Comparison of ENCODE assay signal across 24 mouse cellular contexts in genomic region chr9:80226579-80227325, GRCm38 (mm10).
DNase-seq lines count a peak whose midpoint lies in the region; ATAC-seq lines count a peak whose summit lies in the region.
"Had no signal": no experiment of that assay in that cellular context is flagged by ENCODE, and none has a peak within 500 bp of the region (broad histone marks: within the 10 kb centered on the region; RNA-seq: fewer than 3 reads in every experiment).

No protein-coding gene starts in this region.

- DNase-seq in embryonic facial prominence, embryonic 14.5 days (ENCODE audit: low spot score), result no peak
- DNase-seq in embryonic facial prominence, embryonic 10.5 days (ENCODE audit: low spot score), result no peak
- DNase-seq in midbrain, embryonic 11.5 days (ENCODE audit: low spot score, missing footprints), result no peak
- DNase-seq in forebrain, embryonic 14.5 days (ENCODE audit: low spot score), result peak; percentile 67
- no peak for DNase-seq in kidney, adult 18-20 months
- no peak for DNase-seq in right cerebral cortex, postnatal 36 days (ENCODE audit: low spot score in 2 of 2)
- DNase-seq: adrenal gland, postnatal 10 days; cerebellum, adult 2 months; cerebellum, postnatal 36 days; embryo, embryonic 11 days; gastrocnemius, postnatal 10 days; kidney, postnatal 25 days; lung, postnatal 4 days; right cerebral cortex, adult 18-20 months had no signal

- H3K9ac ChIP-seq in embryonic facial prominence, embryonic 14.5 days (ENCODE audit: low read depth, low read length), result no peak overlapping the region
- no peak overlapping the region for H3K9ac ChIP-seq in midbrain, embryonic 12.5 days (replicated peaks)
- H3K9ac ChIP-seq in midbrain, embryonic 11.5 days (ENCODE audit: low read length), result no peak overlapping the region
- H3K9ac ChIP-seq in forebrain, embryonic 14.5 days (ENCODE audit: low read length), result no peak overlapping the region
- no peak overlapping the region for H3K9ac ChIP-seq in hindbrain, embryonic 16.5 days (ENCODE audit: low read depth, low read length)
- H3K9ac ChIP-seq: embryonic facial prominence, embryonic 15.5 days; hindbrain, embryonic 15.5 days; liver, embryonic 14.5 days; lung, embryonic 15.5 days had no signal

- H3K9me3 ChIP-seq in embryonic facial prominence, embryonic 14.5 days (ENCODE audit: control insufficient read depth, low read length), result no peaks in the 10 kb centered on the region
- no peaks in the 10 kb centered on the region for H3K9me3 ChIP-seq in embryonic facial prominence, embryonic 10.5 days
- no peaks in the 10 kb centered on the region for H3K9me3 ChIP-seq in midbrain, embryonic 12.5 days
- H3K9me3 ChIP-seq in midbrain, embryonic 11.5 days (ENCODE audit: control insufficient read depth, low read length), result no peaks in the 10 kb centered on the region
- H3K9me3 ChIP-seq in forebrain, embryonic 14.5 days (replicated peaks; ENCODE audit: control insufficient read depth, low read length), result no peaks in the 10 kb centered on the region
- H3K9me3 ChIP-seq in hindbrain, embryonic 16.5 days (ENCODE audit: control insufficient read depth, low read length), result no peaks in the 10 kb centered on the region
- H3K9me3 ChIP-seq: embryonic facial prominence, embryonic 15.5 days; hindbrain, embryonic 15.5 days; lung, embryonic 15.5 days had no signal

- H3K4me3 ChIP-seq in embryonic facial prominence, embryonic 14.5 days (ENCODE audit: low read depth, low read length), result no peak overlapping the region
- H3K4me3 ChIP-seq in embryonic facial prominence, embryonic 10.5 days, result no peak overlapping the region
- no peak overlapping the region for H3K4me3 ChIP-seq in midbrain, embryonic 12.5 days
- H3K4me3 ChIP-seq in midbrain, embryonic 11.5 days (ENCODE audit: low read depth, low read length), result no peak overlapping the region
- no peak overlapping the region for H3K4me3 ChIP-seq in forebrain, embryonic 14.5 days (ENCODE audit: low read depth, low read length)
- no peak overlapping the region for H3K4me3 ChIP-seq in hindbrain, embryonic 16.5 days (ENCODE audit: low read length)
- H3K4me3 ChIP-seq: embryonic facial prominence, embryonic 15.5 days; hindbrain, embryonic 15.5 days; left cerebral cortex, adult 2 months; lung, embryonic 15.5 days had no signal

- peak; percentile 35; the same call in 1 of the 2 replicates for ATAC-seq in embryonic facial prominence, embryonic 14.5 days (ENCODE audit: low read depth)
- peak; percentile 67 for ATAC-seq in midbrain, embryonic 12.5 days (ENCODE audit: low FRiP score, low read depth)
- no peak for ATAC-seq in midbrain, embryonic 11.5 days (ENCODE audit: low FRiP score)
- ATAC-seq in forebrain, embryonic 14.5 days, result peak; percentile 85
- ATAC-seq in hindbrain, embryonic 16.5 days, result peak; percentile 52
- ATAC-seq: intestine, embryonic 16.5 days had no signal

- H3K27ac ChIP-seq in embryonic facial prominence, embryonic 14.5 days (replicated peaks; ENCODE audit: low read depth, low read length), result no peak overlapping the region
- H3K27ac ChIP-seq in embryonic facial prominence, embryonic 10.5 days (replicated peaks), result no peak overlapping the region
- no peak overlapping the region for H3K27ac ChIP-seq in midbrain, embryonic 12.5 days (replicated peaks)
- H3K27ac ChIP-seq in midbrain, embryonic 11.5 days (ENCODE audit: low read depth, low read length), result no peak overlapping the region
- H3K27ac ChIP-seq in forebrain, embryonic 14.5 days (ENCODE audit: low read depth, low read length), result no peak overlapping the region; the same call in 1 of the 2 replicates
- no peak overlapping the region for H3K27ac ChIP-seq in hindbrain, embryonic 16.5 days (ENCODE audit: low read depth, low read length)
- H3K27ac ChIP-seq: embryonic facial prominence, embryonic 15.5 days; hindbrain, embryonic 15.5 days; left cerebral cortex, adult 2 months; liver, embryonic 14.5 days; lung, embryonic 15.5 days; stomach, postnatal 0 days had no signal

- H3K27me3 ChIP-seq in embryonic facial prominence, embryonic 14.5 days (replicated peaks; ENCODE audit: control insufficient read depth, insufficient read depth, low read length), result no peaks in the 10 kb centered on the region
- no peaks in the 10 kb centered on the region for H3K27me3 ChIP-seq in embryonic facial prominence, embryonic 10.5 days (replicated peaks; ENCODE audit: low read depth, poor library complexity, severe bottlenecking)
- peaks cover 14% of the 10 kb centered on the region for H3K27me3 ChIP-seq in midbrain, embryonic 12.5 days
- no peaks in the 10 kb centered on the region; the same call in 1 of the 2 replicates for H3K27me3 ChIP-seq in midbrain, embryonic 11.5 days (ENCODE audit: control insufficient read depth, insufficient read depth, low read length)
- H3K27me3 ChIP-seq in forebrain, embryonic 14.5 days (replicated peaks; ENCODE audit: control insufficient read depth, insufficient read depth, low read length), result no peaks in the 10 kb centered on the region
- no peaks in the 10 kb centered on the region for H3K27me3 ChIP-seq in hindbrain, embryonic 16.5 days (replicated peaks; ENCODE audit: control insufficient read depth, insufficient read depth, low read length)
- H3K27me3 ChIP-seq: embryonic facial prominence, embryonic 15.5 days; hindbrain, embryonic 15.5 days; lung, embryonic 15.5 days had no signal

- no peaks in the 10 kb centered on the region for H3K36me3 ChIP-seq in embryonic facial prominence, embryonic 14.5 days (ENCODE audit: control insufficient read depth, insufficient read depth, low read length)
- H3K36me3 ChIP-seq in embryonic facial prominence, embryonic 10.5 days (replicated peaks), result no peaks in the 10 kb centered on the region
- H3K36me3 ChIP-seq in midbrain, embryonic 12.5 days, result no peaks in the 10 kb centered on the region
- no peaks in the 10 kb centered on the region for H3K36me3 ChIP-seq in midbrain, embryonic 11.5 days (ENCODE audit: control insufficient read depth, insufficient read depth, low read length)
- H3K36me3 ChIP-seq in forebrain, embryonic 14.5 days (ENCODE audit: control insufficient read depth, insufficient read depth, low read length), result no peaks in the 10 kb centered on the region
- H3K36me3 ChIP-seq in hindbrain, embryonic 16.5 days (ENCODE audit: control insufficient read depth, insufficient read depth, low read length), result no peaks in the 10 kb centered on the region
- H3K36me3 ChIP-seq: embryonic facial prominence, embryonic 15.5 days; hindbrain, embryonic 15.5 days; lung, embryonic 15.5 days had no signal

- H3K4me2 ChIP-seq in embryonic facial prominence, embryonic 14.5 days (ENCODE audit: low read depth, low read length), result no peak overlapping the region
- no peak overlapping the region for H3K4me2 ChIP-seq in midbrain, embryonic 12.5 days (replicated peaks)
- no peak overlapping the region for H3K4me2 ChIP-seq in midbrain, embryonic 11.5 days
- no peak overlapping the region for H3K4me2 ChIP-seq in forebrain, embryonic 14.5 days (ENCODE audit: low read length)
- no peak overlapping the region for H3K4me2 ChIP-seq in hindbrain, embryonic 16.5 days (ENCODE audit: low read length)
- H3K4me2 ChIP-seq: embryonic facial prominence, embryonic 15.5 days; heart, embryonic 11.5 days; hindbrain, embryonic 15.5 days; lung, embryonic 15.5 days had no signal

- H3K4me1 ChIP-seq in embryonic facial prominence, embryonic 14.5 days (ENCODE audit: control insufficient read depth, insufficient read depth, low read length), result no peaks in the 10 kb centered on the region
- H3K4me1 ChIP-seq in embryonic facial prominence, embryonic 10.5 days, result peaks cover 5% of the 10 kb centered on the region; the same call in 1 of the 2 replicates
- H3K4me1 ChIP-seq in midbrain, embryonic 12.5 days, result 0 out of 2 replicates have a peak, but pooled peaks cover 2% of the 10 kb centered on the region
- H3K4me1 ChIP-seq in midbrain, embryonic 11.5 days (ENCODE audit: control insufficient read depth, insufficient read depth, low read length), result no peaks in the 10 kb centered on the region
- H3K4me1 ChIP-seq in forebrain, embryonic 14.5 days (ENCODE audit: control insufficient read depth, insufficient read depth, low read length), result peaks cover 6% of the 10 kb centered on the region; the same call in 1 of the 2 replicates
- H3K4me1 ChIP-seq in hindbrain, embryonic 16.5 days (ENCODE audit: control insufficient read depth, insufficient read depth, low read depth, low read length), result no peaks in the 10 kb centered on the region
- H3K4me1 ChIP-seq: embryonic facial prominence, embryonic 15.5 days; hindbrain, embryonic 15.5 days; lung, embryonic 15.5 days had no signal

- WGBS in embryonic facial prominence, embryonic 14.5 days, result 79% methylated on average over 5 of the region's 5 CpGs
- WGBS in embryonic facial prominence, embryonic 10.5 days, result 87% methylated on average over 5 of the region's 5 CpGs
- WGBS in midbrain, embryonic 12.5 days, result 69% methylated on average over 5 of the region's 5 CpGs
- WGBS in midbrain, embryonic 11.5 days, result 83% methylated on average over 5 of the region's 5 CpGs
- WGBS in forebrain, embryonic 14.5 days, result 25% methylated on average over 5 of the region's 5 CpGs
- 40% methylated on average over 5 of the region's 5 CpGs for WGBS in hindbrain, embryonic 16.5 days
